Mouse (Mus musculus) embryonic facial prominence, embryonic 14.5 days (tissue): ENCODE measurements at regions not wholly inside any gene's neighbourhood (a gene's known extent, or its start where the extent isn't known, plus 50 kb on each side); places are given as distances from the start of the nearest gene placed in this dataset.

ENCODE experiments used
- ATAC-seq: fragments of 200-750 bp; cut with Nextera tagmentation; 2 replicates; pipeline ENCODE4 v1.8.0; 2017; ENCODE audit warnings: low read depth, moderate number of reproducible peaks, moderate TSS enrichment
- DNase-seq: peaks from one replicate; pipeline ENCODE4 v3.0.0-alpha.2; 2015; ENCODE audit warnings: low spot score
- H3K27ac ChIP-seq: fragments of 300-500 bp; sonication (generic); replicated peaks from 2 replicates; pipeline ENCODE4 v1.5.1; 2014; ENCODE audit warnings: low read depth, mild to moderate bottlenecking, low read length, moderate library complexity
- H3K27me3 ChIP-seq: fragments of 300-500 bp; sonication (generic); replicated peaks from 2 replicates; pipeline ENCODE4 v1.6.1; 2014; ENCODE audit warnings: low read length; ENCODE audit not compliant: control insufficient read depth, insufficient read depth
- H3K36me3 ChIP-seq: fragments of 300-500 bp; sonication (generic); 2 replicates; pipeline ENCODE4 v1.6.1; 2014; ENCODE audit warnings: low read length, mixed read lengths; ENCODE audit not compliant: control insufficient read depth, insufficient read depth
- H3K4me1 ChIP-seq: fragments of 300-500 bp; sonication (generic); 2 replicates; pipeline ENCODE4 v1.6.1; 2014; ENCODE audit warnings: antibody characterized with exemption, low read length; ENCODE audit not compliant: control insufficient read depth, insufficient read depth
- H3K4me2 ChIP-seq: fragments of 300-500 bp; sonication (generic); 2 replicates; pipeline ENCODE4 v1.6.1; 2014; ENCODE audit warnings: low read depth, mild to moderate bottlenecking, low read length, moderate library complexity, mixed read lengths
- H3K4me3 ChIP-seq: fragments of 300-500 bp; sonication (generic); 2 replicates; pipeline ENCODE4 v1.5.1; 2014; ENCODE audit warnings: low read depth, mild to moderate bottlenecking, low read length
- H3K9ac ChIP-seq: fragments of 300-500 bp; sonication (generic); 2 replicates; pipeline ENCODE4 v1.6.1; 2014; ENCODE audit warnings: low read depth, mild to moderate bottlenecking, low read length, moderate library complexity, mixed read lengths
- H3K9me3 ChIP-seq: fragments of 300-500 bp; sonication (generic); 2 replicates; pipeline ENCODE4 v1.6.1; 2016; ENCODE audit warnings: low read length; ENCODE audit not compliant: control insufficient read depth
- WGBS: fragments of 180-500 bp; shearing (Covaris S2); extraction: QIAGEN DNeasy Blood & Tissue Kit; methylation state at CpG from one replicate; pipeline ENCODE4 v1.1.7; 2014; 5-methylcytosine and 5-hydroxymethylcytosine counted together

DNA sequence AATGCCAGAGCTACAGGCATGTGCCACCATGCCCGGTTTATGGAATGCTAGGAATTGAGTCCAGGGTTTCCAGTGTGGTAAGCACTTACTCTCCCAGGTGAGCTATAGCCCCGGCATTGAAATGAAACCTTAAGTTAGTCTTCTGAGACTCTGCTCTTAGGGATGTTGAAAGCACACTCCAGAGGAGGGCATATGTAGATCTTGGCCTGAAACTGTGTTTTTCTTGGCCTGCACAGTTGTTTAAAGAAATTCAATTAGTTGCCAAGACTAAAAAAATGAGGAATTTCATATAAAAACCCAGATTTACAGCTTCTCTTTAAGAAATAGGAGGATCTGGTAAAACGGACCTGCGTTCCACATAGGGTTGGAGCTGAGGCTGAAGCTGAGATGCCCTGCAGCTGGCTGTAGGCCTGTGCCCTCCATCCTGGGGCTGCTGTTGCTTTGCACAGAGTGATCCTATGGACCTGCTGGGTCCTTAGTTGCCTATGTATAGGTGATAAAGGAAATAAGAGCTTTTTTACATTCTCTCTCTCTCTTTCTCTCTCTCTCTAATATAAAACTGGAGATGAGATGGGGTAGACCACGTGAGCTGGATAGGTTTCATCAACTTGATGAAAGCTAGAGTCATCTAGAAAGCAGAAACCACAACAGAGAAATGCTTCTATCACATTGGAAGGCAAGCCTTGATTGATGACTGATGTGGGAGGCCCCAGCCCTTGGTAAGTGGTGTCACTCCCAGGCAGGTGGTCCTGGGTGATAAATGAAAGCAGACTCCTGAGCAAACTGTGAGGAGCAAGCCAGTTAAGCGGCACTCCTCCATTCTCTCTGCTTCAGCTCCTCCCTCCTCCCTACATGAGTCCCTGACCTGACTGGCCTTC is 168.6 kb downstream of the Pten start:
- peak; percentile 72 for ATAC-seq

GRCm38 (mm10) chr19:32926571-32926970 is 169.3 kb downstream of the Pten start:
- no peak overlapping the region for H3K4me3 ChIP-seq
- DNase-seq (no peak), ATAC-seq (no peak)
- H3K27ac ChIP-seq: no peak overlapping the region
- no peaks in the 10 kb centered on the region for H3K36me3 ChIP-seq
- H3K4me1 ChIP-seq: peaks cover 3% of the 10 kb centered on the region
- H3K4me2 ChIP-seq: no peak overlapping the region
- no peaks in the 10 kb centered on the region for H3K27me3 ChIP-seq
- no peaks in the 10 kb centered on the region for H3K9me3 ChIP-seq
- H3K9ac ChIP-seq: no peak overlapping the region
- WGBS: 78% methylated on average over 4 of the region's 4 CpGs

More for the DNA sequence above, 168.6 kb downstream of the Pten start:
- H3K4me1 ChIP-seq: peaks cover 3% of the 10 kb centered on the region
- no peaks in the 10 kb centered on the region for H3K27me3 ChIP-seq
- 40% methylated on average over 6 of the region's 6 CpGs for WGBS
- H3K9me3 ChIP-seq: no peaks in the 10 kb centered on the region
- H3K36me3 ChIP-seq: no peaks in the 10 kb centered on the region
- DNase-seq: peak; percentile 73
- no peak overlapping the region for H3K4me2 ChIP-seq
- H3K9ac ChIP-seq: no peak overlapping the region
- H3K27ac ChIP-seq: no peak overlapping the region
- H3K4me3 ChIP-seq: no peak overlapping the region

GRCm38 (mm10) chr19:32933676-32934075 is 176.4 kb downstream of the Pten start:
- no peak overlapping the region for H3K4me2 ChIP-seq
- no peaks in the 10 kb centered on the region for H3K36me3 ChIP-seq
- no peaks in the 10 kb centered on the region for H3K4me1 ChIP-seq
- H3K27ac ChIP-seq: no peak overlapping the region
- no peaks in the 10 kb centered on the region for H3K27me3 ChIP-seq
- H3K9ac ChIP-seq: no peak overlapping the region
- WGBS: 88% methylated on average over 5 of the region's 5 CpGs
- ATAC-seq: no peak
- no peak for DNase-seq
- no peak overlapping the region for H3K4me3 ChIP-seq
- H3K9me3 ChIP-seq: no peaks in the 10 kb centered on the region

DNA sequence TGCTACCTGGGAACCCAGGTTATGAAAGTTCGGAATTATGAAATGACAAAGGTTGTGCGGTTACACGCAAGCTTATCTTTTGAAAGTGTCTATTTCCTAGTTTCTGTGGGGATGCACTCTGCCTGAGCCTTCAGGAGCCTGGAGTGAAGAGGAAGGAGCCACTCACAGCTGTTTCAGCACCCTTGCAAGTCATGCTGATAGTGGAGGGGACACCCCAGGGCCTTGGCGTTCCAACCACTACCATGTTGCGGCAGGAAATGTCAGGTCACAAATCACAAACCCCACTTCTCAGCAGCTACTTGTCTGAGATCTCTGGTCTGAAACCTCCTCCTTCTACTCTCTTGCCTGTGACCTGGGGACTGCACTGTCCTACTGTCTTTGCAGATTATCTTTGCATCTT is 178.3 kb downstream of the Pten start:
- ATAC-seq: no peak
- Histone ChIP-seq H3K27me3 (no peaks in the 10 kb centered on the region), H3K4me1 (no peaks in the 10 kb centered on the region), H3K9ac (no peak overlapping the region), H3K27ac (no peak overlapping the region), H3K36me3 (no peaks in the 10 kb centered on the region), H3K4me2 (no peak overlapping the region), H3K9me3 (no peaks in the 10 kb centered on the region), H3K4me3 (no peak overlapping the region)
- 85% methylated on average over 5 of the region's 5 CpGs for WGBS
- no peak for DNase-seq

DNA sequence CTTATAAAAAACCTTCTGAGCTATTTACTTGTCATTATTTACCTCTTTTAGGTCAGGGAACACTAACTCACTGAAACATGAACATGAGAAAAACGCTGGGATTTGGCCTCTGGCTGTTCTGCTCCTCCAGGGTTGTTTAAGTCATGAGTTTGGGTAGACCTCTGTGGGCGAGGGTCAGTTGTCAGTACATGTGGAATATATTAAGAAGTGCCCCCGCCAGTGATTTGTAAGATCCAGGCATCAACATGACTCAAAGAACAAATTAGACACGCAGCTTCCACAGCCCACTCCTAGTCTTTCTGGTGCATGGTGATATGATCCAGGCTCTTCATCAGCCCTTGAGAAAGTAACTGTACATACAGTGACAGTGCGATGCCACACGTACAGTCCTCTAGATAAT is 180.3 kb downstream of the Pten start:
- no peak overlapping the region for H3K4me2 ChIP-seq
- H3K27ac ChIP-seq: no peak overlapping the region
- no peaks in the 10 kb centered on the region for H3K4me1 ChIP-seq
- no peaks in the 10 kb centered on the region for H3K27me3 ChIP-seq
- no peaks in the 10 kb centered on the region for H3K9me3 ChIP-seq
- 39% methylated on average over 6 of the region's 6 CpGs for WGBS
- H3K4me3 ChIP-seq: no peak overlapping the region
- no peaks in the 10 kb centered on the region for H3K36me3 ChIP-seq
- H3K9ac ChIP-seq: no peak overlapping the region
- no peak for ATAC-seq
- DNase-seq: no peak

DNA sequence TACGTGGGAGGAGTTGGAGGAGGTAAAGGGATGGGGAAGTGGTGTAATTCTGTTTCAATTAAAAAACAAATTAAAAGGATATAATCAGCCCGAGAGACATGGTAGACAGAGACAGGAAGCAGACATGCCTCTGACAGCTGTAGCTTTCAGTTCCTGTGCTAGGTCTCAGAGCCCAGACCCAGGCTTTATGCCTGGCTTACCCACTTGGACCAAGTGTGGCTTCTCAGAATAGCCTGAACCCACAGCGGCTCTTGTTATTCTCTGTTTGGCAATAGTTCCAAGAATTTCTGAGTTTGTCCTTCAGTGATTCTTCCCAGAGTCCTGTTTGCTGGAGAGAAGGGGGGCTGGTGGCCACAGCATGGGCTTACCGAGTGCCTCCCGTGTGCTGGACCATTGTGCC is 182.4 kb downstream of the Pten start:
- Histone ChIP-seq H3K27me3 (no peaks in the 10 kb centered on the region), H3K4me2 (no peak overlapping the region), H3K9me3 (no peaks in the 10 kb centered on the region), H3K4me1 (no peaks in the 10 kb centered on the region), H3K4me3 (no peak overlapping the region), H3K27ac (no peak overlapping the region), H3K9ac (no peak overlapping the region), H3K36me3 (no peaks in the 10 kb centered on the region)
- no peak for DNase-seq
- 79% methylated on average over 5 of the region's 5 CpGs for WGBS
- no peak for ATAC-seq

- no peak overlapping the region for H3K4me2 ChIP-seq
- H3K9me3 ChIP-seq: no peaks in the 10 kb centered on the region
- no peaks in the 10 kb centered on the region for H3K36me3 ChIP-seq
- no peak for DNase-seq
- 66% methylated on average over 6 of the region's 6 CpGs for WGBS
- H3K9ac ChIP-seq: no peak overlapping the region
- H3K27me3 ChIP-seq: no peaks in the 10 kb centered on the region
- no peak overlapping the region for H3K4me3 ChIP-seq
- H3K4me1 ChIP-seq: no peaks in the 10 kb centered on the region
- no peak for ATAC-seq
- H3K27ac ChIP-seq: no peak overlapping the region
Observed at GRCm38 (mm10) chr19:32940806-32941205, 183.5 kb downstream of the Pten start.

- H3K9ac ChIP-seq: no peak overlapping the region
- no peaks in the 10 kb centered on the region for H3K27me3 ChIP-seq
- no peaks in the 10 kb centered on the region for H3K36me3 ChIP-seq
- H3K4me2 ChIP-seq: no peak overlapping the region
- DNase-seq (no peak), ATAC-seq (no peak)
- no peaks in the 10 kb centered on the region for H3K4me1 ChIP-seq
- no peaks in the 10 kb centered on the region for H3K9me3 ChIP-seq
- no peak overlapping the region for H3K27ac ChIP-seq
- H3K4me3 ChIP-seq: no peak overlapping the region
- 68% methylated on average over 2 of the region's 2 CpGs for WGBS
Observed at GRCm38 (mm10) chr19:32943594-32944230, 186.4 kb downstream of the Pten start.
